Mouse (Mus musculus) kidney, embryonic 16.5 days (tissue): Measurements from ENCODE around the gene Gm20825. TPM values are rescaled to one million over a fixed set of nuclear protein-coding genes. Genes with fewer than 3 reads are reported as not detected.
"Not testable (repeated sequence)": the region's sequence is repeated elsewhere in the genome, so short reads cannot be mapped to it uniquely, and the experiment has no call there.

ENCODE experiments used
- ATAC-seq: fragments of 200-750 bp; cut with Nextera tagmentation; 2 replicates; pipeline ENCODE4 v1.8.0; 2017; ENCODE audit warnings: moderate TSS enrichment; ENCODE audit not compliant: low FRiP score, low TSS enrichment
- H3K27ac ChIP-seq: fragments of 300-500 bp; sonication (generic); 2 replicates; pipeline ENCODE4 v1.5.1; 2014; ENCODE audit warnings: low read length
- H3K27me3 ChIP-seq: fragments of 300-500 bp; sonication (generic); 2 replicates; pipeline ENCODE4 v1.6.1; 2014; ENCODE audit warnings: low read length, control low read depth, mixed read lengths; ENCODE audit not compliant: insufficient read depth
- H3K36me3 ChIP-seq: fragments of 300-500 bp; sonication (generic); 2 replicates; pipeline ENCODE4 v1.6.1; 2014; ENCODE audit warnings: low read length, control low read depth, mixed read lengths; ENCODE audit not compliant: insufficient read depth
- H3K4me1 ChIP-seq: fragments of 300-500 bp; sonication (generic); 2 replicates; pipeline ENCODE4 v1.6.1; 2014; ENCODE audit warnings: low read length, control low read depth, mixed read lengths; ENCODE audit not compliant: insufficient read depth
- H3K4me2 ChIP-seq: fragments of 300-500 bp; sonication (generic); replicated peaks from 2 replicates; pipeline ENCODE4 v1.6.1; 2014; ENCODE audit warnings: low read depth, low read length
- H3K4me3 ChIP-seq: fragments of 300-500 bp; sonication (generic); 2 replicates; pipeline ENCODE4 v1.5.1; 2014; ENCODE audit warnings: mild to moderate bottlenecking, low read length
- H3K9ac ChIP-seq: fragments of 300-500 bp; sonication (generic); replicated peaks from 2 replicates; pipeline ENCODE4 v1.6.1; 2014; ENCODE audit warnings: low read length
- H3K9me3 ChIP-seq: fragments of 300-500 bp; sonication (generic); 2 replicates; pipeline ENCODE4 v1.6.1; 2016; ENCODE audit warnings: low read length, control low read depth
- WGBS: fragments of 180-500 bp; shearing (Covaris S2); extraction: QIAGEN DNeasy Blood & Tissue Kit; methylation state at CpG from one replicate; pipeline ENCODE4 v1.1.7; 2014; 5-methylcytosine and 5-hydroxymethylcytosine counted together
- polyA plus RNA-seq: library from polyadenylated mRNA; unstranded; fragments of >200 nt; fragmentation: Nextera tagmentation; extraction: Ambion mirVana; gene quantifications from 2 replicates; pipeline ENCODE4 v1.2.1, GENCODE M21; 2015

Gm20825 gene
- not detected in 2 replicates for polyA plus RNA-seq

GRCm38 (mm10) chrY:8071407-8071806 lies at the start of gene Gm20825:
Gm20825 (minus strand) TSS chrY:8071507.
- ATAC-seq, H3K27ac ChIP-seq, H3K4me2 ChIP-seq, H3K9ac ChIP-seq, H3K27me3 ChIP-seq, H3K36me3 ChIP-seq, H3K4me3 ChIP-seq, H3K9me3 ChIP-seq, H3K4me1 ChIP-seq: not testable (repeated sequence)
- 92% methylated on average over 2 of the region's 4 CpGs for WGBS

Other genes starting within 250 kb of the Gm20825 start
- gene Gm29049, start 74.3 kb downstream of the Gm20825 start, polyA plus RNA-seq = not detected in 2 replicates
- not detected in 2 replicates for gene Gm20824, start 186.4 kb upstream of the Gm20825 start, polyA plus RNA-seq